Mouse (Mus musculus) midbrain, embryonic 12.5 days (tissue): ENCODE measurements around the gene Brix1. TPM values are rescaled to one million over a fixed set of nuclear protein-coding genes. Genes with fewer than 3 reads are reported as not detected.

Source experiments
- ATAC-seq: fragments of 200-750 bp; cut with Nextera tagmentation; 2 replicates; pipeline ENCODE4 v1.8.0; 2017; ENCODE audit warnings: low read depth, moderate TSS enrichment, moderate library complexity; ENCODE audit not compliant: low FRiP score
- H3K27ac ChIP-seq: fragments of 300-500 bp; sonication (generic); replicated peaks from 2 replicates; pipeline ENCODE4 v1.5.1; 2016; ENCODE audit warnings: mild to moderate bottlenecking
- H3K27me3 ChIP-seq: fragments of 300-500 bp; sonication (generic); 2 replicates; pipeline ENCODE4 v1.6.1; 2016; ENCODE audit warnings: mild to moderate bottlenecking
- H3K36me3 ChIP-seq: fragments of 300-500 bp; sonication (generic); 2 replicates; pipeline ENCODE4 v1.6.1; 2016
- H3K4me1 ChIP-seq: fragments of 300-500 bp; sonication (generic); 2 replicates; pipeline ENCODE4 v1.6.1; 2016
- H3K4me2 ChIP-seq: fragments of 300-500 bp; sonication (generic); replicated peaks from 2 replicates; pipeline ENCODE4 v1.6.1; 2016; ENCODE audit warnings: mild to moderate bottlenecking, moderate library complexity
- H3K4me3 ChIP-seq: fragments of 300-500 bp; sonication (generic); 2 replicates; pipeline ENCODE4 v1.5.1; 2016; ENCODE audit warnings: mild to moderate bottlenecking
- H3K9ac ChIP-seq: fragments of 300-500 bp; sonication (generic); replicated peaks from 2 replicates; pipeline ENCODE4 v1.6.1; 2016; ENCODE audit warnings: mild to moderate bottlenecking, moderate library complexity
- H3K9me3 ChIP-seq: fragments of 300-500 bp; sonication (generic); 2 replicates; pipeline ENCODE4 v1.6.1; 2016; ENCODE audit warnings: mild to moderate bottlenecking
- whole genome bisulfite sequencing: fragments of 180-500 bp; shearing (Covaris S2); methylation state at CpG from one replicate; pipeline ENCODE4 v1.1.7; 2016; 5-methylcytosine and 5-hydroxymethylcytosine counted together
- polyA plus RNA-seq: library from polyadenylated mRNA; unstranded; fragments of >200 nt; fragmentation: Nextera tagmentation; extraction: Ambion mirVana; gene quantifications from 2 replicates; pipeline ENCODE4 v1.2.1, GENCODE M21; 2016

Gene Brix1
- polyA plus RNA-seq, 1 experiment from 2014 or later: 119 TPM

GRCm38 (mm10) chr15:10441493-10441892 lies 44.3 kb downstream of the Brix1 start:
- 0 out of 2 replicates have a peak, but pooled peaks cover under 1% of the 10 kb centered on the region for H3K9me3 ChIP-seq
- ATAC-seq: no peak
- H3K27ac ChIP-seq: no peak overlapping the region
- H3K9ac ChIP-seq: no peak overlapping the region
- WGBS: 92% methylated on average over 9 of the region's 9 CpGs
- H3K4me2 ChIP-seq: no peak overlapping the region
- H3K4me3 ChIP-seq: no peak overlapping the region
- H3K36me3 ChIP-seq: peaks cover 23% of the 10 kb centered on the region
- no peaks in the 10 kb centered on the region for H3K4me1 ChIP-seq
- H3K27me3 ChIP-seq: no peaks in the 10 kb centered on the region

- peaks cover 16% of the 10 kb centered on the region for H3K36me3 ChIP-seq
These were observed 45.8 kb downstream of the Brix1 start for GRCm38 (mm10) chr15:10439963-10440362.

DNA sequence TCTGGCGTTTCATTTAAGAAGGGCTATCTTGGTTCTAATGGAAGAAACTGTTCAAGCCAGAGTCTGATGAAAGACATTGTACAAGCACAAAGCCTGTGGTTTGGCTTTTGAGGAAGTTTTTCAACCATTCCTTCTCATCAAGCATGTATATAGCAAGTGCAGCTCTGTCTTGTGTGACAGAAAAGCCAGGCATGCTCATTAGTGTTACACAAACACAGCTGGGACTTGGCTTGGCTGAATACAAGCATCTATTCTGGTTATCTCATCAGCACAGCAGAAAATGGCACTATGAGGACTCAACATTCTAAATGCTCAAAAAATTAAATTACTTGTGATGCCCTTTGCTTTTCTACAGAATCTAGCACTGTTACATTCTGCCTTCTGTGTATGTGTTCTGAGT lies 48.9 kb downstream of the Brix1 start:
- no peak overlapping the region for H3K4me3 ChIP-seq
- no peaks in the 10 kb centered on the region for H3K4me1 ChIP-seq
- WGBS: 91% methylated on average over 1 of the region's 1 CpGs
- 0 out of 2 replicates have a peak, but pooled peaks cover 3% of the 10 kb centered on the region for H3K9me3 ChIP-seq
- H3K9ac ChIP-seq: no peak overlapping the region
- H3K4me2 ChIP-seq: no peak overlapping the region
- no peaks in the 10 kb centered on the region for H3K27me3 ChIP-seq
- H3K36me3 ChIP-seq: peaks cover 7% of the 10 kb centered on the region; the same call in 1 of the 2 replicates
- ATAC-seq: no peak
- no peak overlapping the region for H3K27ac ChIP-seq

More at GRCm38 (mm10) chr15:10439963-10440362, 45.8 kb downstream of the Brix1 start:
- Histone ChIP-seq H3K4me1 (no peaks in the 10 kb centered on the region), H3K9ac (no peak overlapping the region), H3K27ac (no peak overlapping the region), H3K4me3 (no peak overlapping the region), H3K9me3 (0 out of 2 replicates have a peak, but pooled peaks cover 3% of the 10 kb centered on the region), H3K27me3 (no peaks in the 10 kb centered on the region), H3K4me2 (no peak overlapping the region)
- WGBS: 78% methylated on average over 6 of the region's 6 CpGs
- no peak for ATAC-seq

- 94% methylated on average over 13 of the region's 13 CpGs for WGBS
- no peaks in the 10 kb centered on the region for H3K36me3 ChIP-seq
- no peak for ATAC-seq
These were observed 59.0 kb downstream of the Brix1 start for GRCm38 (mm10) chr15:10426545-10427266.

GRCm38 (mm10) chr15:10426124-10426523 lies 59.6 kb downstream of the Brix1 start:
- Histone ChIP-seq H3K9me3 (no peaks in the 10 kb centered on the region), H3K9ac (no peak overlapping the region), H3K36me3 (no peaks in the 10 kb centered on the region), H3K27me3 (no peaks in the 10 kb centered on the region), H3K27ac (no peak overlapping the region), H3K4me1 (peaks cover 9% of the 10 kb centered on the region), H3K4me3 (no peak overlapping the region), H3K4me2 (no peak overlapping the region)
- no peak for ATAC-seq
- 96% methylated on average over 6 of the region's 6 CpGs for WGBS

More at GRCm38 (mm10) chr15:10426545-10427266, 59.0 kb downstream of the Brix1 start:
- Histone ChIP-seq H3K4me2 (no peak overlapping the region), H3K27me3 (no peaks in the 10 kb centered on the region), H3K9ac (no peak overlapping the region), H3K4me1 (peaks cover 4% of the 10 kb centered on the region), H3K4me3 (no peak overlapping the region), H3K9me3 (no peaks in the 10 kb centered on the region), H3K27ac (no peak overlapping the region)

Other genes with a start within 250 kb of the Brix1 start
- gene Gm21973, start 160.6 kb downstream of the Brix1 start, polyA plus RNA-seq: not detected in 2 replicates
- gene Agxt2, start 127.4 kb downstream of the Brix1 start, polyA plus RNA-seq: not detected in 2 replicates
- gene Dnajc21, start 15.4 kb downstream of the Brix1 start, polyA plus RNA-seq: 16.3 and 18.6 TPM in 2 replicates
- gene Rad1, start 71 bp upstream of the Brix1 start, polyA plus RNA-seq: 41.3 and 42.4 TPM in 2 replicates
- gene Ttc23l, start 72.7 kb upstream of the Brix1 start, polyA plus RNA-seq: not detected in 2 replicates
- gene Rai14, start 228.7 kb upstream of the Brix1 start, polyA plus RNA-seq: 68.8 and 81.3 TPM in 2 replicates